Mouse (Mus musculus) left cerebral cortex, postnatal 36 days (tissue): ENCODE measurements around the gene A630076J17Rik. TPM values are rescaled to one million over a fixed set of nuclear protein-coding genes. Genes with fewer than 3 reads are reported as not detected.
A peak's percentile ranks its signal among the peaks of the same experiment; 100 is the strongest.

ENCODE experiments used
- DNase-seq, 2 experiments: peaks; one replicate each; pipeline ENCODE4 v3.0.0; 2021 to 2022; ENCODE audit warnings: low spot score in 2 of 2, mixed read lengths in 1 of 2
- intact Hi-C: fragments of 180-260 bp; cut with DNase I; formaldehyde crosslinking; loops from one replicate; pipeline ENCODE4 v1.15.1; 2025
- total RNA-seq, 2 experiments: library from RNA; stranded (reverse); gene quantifications; 2 replicates each; pipeline ENCODE4 v1.2.3; 2021

Gene A630076J17Rik
- not detected for total RNA-seq

DNA sequence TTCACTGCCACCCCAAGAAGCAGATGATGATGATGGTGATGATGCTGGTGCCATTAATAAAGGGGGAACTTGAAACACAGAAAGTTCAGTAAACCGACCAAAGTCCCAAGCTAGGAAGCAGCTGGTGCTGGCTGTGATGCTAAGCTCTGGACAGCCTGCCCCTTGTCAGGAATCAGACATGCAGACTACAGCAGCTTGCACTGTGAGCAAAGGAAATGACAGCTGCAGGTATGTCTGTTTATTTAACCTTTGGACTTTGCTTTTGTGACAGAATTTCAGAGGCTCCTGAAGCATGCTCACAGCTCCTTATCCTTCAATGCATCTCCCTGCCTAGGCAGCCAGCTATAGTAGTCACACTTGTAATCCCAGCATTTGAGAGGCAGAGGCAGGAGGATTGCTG is at the start of gene A630076J17Rik:
Gene A630076J17Rik, plus strand, starts transcription at position 88 of the 400 bp plus-strand sequence.
- intact Hi-C loops, result loop anchor here (5.0 kb wide), 1 partner anchor 127 kb away; no protein-coding TSS in a partner anchor

DNA sequence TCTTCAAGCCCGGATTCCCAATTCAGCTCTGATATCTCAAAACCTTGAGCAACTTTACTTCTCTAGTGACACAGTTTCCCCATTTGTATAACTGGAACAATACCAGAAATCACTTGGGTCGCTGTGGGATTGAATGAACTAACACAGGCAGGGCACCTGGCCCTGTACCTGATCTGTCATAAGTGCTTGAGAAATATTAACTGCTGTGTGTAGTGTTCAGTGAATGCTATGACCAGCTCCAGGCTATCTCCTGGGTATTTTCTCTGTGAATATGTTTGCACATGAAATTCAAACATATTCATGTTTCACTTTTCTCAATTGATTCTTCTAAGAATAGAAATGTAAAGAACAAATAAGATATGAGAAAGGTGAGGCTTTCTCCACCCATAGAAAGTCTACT is 49.6 kb upstream of the A630076J17Rik start:
- no peak for DNase-seq
- intact Hi-C loops, result no loop called here

More for the DNA sequence above, at the start of gene A630076J17Rik:
- no peak for DNase-seq

DNA sequence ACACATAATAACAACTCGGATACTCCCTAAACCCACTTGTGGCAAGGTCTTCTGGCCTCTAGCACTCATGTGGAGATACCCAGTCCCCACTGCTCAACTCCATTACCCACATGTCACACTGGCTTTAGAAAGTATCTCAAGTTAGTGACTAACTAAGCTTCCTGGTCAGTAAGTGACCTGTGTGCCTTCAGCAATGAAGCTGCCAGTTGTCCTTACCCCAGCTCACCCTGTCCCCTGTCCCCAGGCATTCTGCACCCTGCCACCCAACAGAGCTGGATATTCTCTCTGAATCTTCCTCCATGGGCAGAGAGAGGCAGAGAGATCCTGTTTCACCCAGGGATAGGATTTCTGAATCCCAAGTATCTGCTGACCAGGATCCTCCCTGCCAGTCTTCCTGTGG is 47.7 kb upstream of the A630076J17Rik start, which contains the start of gene Kcna10:
Gene Kcna10, plus strand, starts transcription at position 301 of the 400 bp plus-strand sequence.
- intact Hi-C loops, result no loop called here
- DNase-seq, result no peak

DNA sequence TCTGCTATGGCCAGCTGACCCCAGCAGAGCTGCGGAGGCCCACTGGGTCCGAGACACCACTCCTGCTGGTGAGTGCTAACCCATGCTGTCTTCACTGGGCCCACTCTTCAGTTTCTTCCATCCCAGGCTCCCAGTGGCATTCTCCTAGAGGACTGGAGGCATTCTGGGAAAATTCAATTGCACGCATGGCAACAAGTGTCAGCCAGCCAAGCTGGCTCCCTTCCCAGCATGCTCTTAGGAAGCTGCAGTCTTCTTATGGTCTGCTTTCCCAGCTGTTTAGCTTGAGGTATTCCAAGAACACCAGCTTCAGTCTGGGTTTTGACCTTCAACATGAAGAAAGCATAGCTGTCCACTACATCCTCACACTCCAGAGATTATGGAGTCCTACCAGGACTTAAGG is 47.2 kb upstream of the A630076J17Rik start:
- intact Hi-C loops, result no loop called here
- no peak for DNase-seq

DNA sequence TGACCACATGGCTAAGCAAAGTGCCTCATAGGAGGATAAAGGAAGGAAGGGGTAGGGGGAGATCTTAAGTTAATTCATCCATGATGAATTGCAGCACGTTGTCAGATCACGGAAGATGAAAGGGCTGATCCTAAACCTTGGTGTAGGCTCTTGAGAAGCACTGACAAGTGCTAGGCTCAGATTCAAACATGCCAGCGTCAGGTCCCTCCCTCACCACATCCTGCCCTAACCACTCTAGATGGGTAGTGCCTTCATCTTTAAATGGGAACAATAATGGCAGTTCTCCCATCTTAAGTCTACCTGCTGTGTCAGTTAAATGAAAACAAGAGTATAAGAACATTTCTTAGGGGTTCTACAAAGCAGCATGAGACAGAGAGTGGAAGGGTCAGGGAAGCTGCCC is 44.8 kb upstream of the A630076J17Rik start:
- intact Hi-C loops, result no loop called here
- no peak for DNase-seq

DNA sequence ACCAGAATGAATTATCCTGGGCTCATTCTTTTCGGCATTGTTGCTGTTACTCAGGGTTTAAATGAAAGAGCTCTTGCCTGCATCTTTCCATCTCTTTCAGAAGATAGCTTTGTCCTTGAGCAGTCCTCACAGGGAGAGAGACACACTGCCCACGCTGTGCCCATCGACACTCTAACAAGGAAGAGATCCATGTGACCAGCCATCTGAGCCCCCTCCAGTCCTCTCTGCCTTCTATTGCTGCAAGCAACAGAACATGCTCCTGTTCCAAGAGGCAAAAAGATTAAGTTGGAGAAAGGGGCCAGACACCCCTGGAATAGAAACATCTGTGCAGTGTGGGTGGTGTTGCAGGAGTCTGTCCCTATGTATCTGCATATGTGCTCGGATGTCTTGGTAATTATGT is 43.4 kb upstream of the A630076J17Rik start:
- peak in 1 of 2 experiments; percentile 18 for DNase-seq
- intact Hi-C loops, result no loop called here

DNA sequence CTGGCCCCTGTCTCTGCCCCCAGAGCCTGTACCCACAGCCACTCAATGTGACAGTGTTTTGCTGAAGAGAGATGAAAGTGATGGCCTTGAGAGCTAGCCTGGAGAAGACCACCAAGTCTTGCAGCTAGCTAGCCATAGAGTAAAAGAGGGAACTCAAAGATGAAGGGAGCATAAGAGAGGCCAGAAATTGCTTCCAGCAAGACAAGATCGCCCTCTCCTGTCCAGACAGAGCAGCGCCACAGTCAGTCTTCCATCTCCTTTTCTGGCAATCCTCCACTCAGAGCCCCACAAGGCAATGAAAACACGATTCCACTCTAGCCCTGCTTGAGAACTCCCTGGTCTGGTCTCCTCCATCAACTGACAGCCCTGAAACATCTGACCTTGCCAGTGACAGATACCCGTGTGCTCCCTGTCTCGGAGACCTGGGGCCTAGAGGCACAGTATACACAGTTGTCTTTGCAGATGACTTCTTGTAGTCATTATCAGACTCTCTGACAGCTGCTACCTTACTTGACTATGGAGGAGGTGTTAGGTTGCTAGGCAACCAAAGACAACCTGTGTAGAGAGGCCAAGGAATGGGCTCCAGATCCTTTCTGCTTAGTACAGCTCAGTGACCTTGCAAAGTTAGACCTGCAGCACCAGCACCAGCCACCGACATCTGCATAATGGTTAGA is 42.1 kb upstream of the A630076J17Rik start:
- peak; percentile 55 to 64 for DNase-seq
- intact Hi-C loops, result loop anchor here (1.0 to 2.0 kb wide), 2 partner anchors 94 to 282 kb away; no protein-coding TSS in a partner anchor

DNA sequence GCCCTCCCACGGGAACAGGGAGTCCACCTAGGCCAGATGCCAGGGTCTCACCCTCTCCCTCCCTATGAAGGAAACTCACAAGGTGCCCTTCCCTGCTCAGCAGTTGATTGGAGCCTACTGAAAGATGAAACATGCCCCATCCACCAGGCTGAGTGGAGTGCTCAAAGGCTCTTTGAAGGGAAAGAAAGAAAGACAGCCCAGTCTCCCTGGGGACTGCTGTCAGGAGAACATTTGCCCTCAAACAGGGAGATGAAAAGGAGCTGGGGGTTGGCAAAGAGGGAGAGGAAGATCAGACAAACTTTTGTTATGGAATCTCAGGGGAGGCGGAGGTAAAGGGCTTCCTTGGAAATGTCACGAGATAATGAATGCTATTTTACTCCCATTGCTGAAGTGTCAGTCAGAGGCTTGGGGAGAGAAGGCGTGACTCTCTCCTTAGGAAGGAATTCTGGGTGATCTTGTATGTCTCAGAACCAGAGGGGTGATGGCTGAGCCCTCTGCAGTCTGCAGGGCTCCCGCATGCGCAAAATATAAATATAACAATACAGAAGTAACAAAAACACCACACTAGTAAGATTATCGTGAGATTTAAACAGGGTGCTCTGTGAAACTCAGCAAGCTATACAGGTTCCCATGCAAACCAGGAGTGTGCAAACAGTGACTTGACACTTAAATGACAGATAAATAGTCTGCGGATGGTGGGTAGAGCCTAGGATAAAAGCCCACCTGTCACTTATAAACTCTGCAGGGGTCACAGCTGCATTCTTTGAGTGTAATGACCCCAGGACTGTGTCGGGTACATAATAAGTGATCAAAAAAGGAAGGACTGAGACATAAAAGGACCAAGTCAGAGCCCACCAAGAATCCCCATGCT is 28.9 kb upstream of the A630076J17Rik start:
- intact Hi-C loops, result no loop called here
- no peak for DNase-seq

DNA sequence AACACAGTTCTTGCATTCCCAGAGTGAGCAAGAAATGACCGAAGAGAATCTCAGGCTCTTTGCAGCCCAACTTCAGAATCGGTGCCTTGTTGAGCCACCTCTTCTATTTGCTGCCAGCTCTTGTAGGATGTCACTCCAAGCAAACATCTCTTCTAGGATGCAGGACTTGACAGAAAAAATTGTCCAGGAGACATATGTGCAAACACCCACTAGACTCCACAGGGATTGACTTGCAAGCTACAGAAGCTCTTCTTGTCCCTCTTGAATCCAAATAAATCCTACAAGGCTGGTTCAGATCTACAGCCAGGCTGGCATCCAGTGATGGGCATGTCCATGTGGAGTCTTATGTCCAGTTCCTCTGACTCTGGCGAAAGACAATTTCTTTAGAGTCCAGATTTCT is 26.0 kb upstream of the A630076J17Rik start:
- intact Hi-C loops, result no loop called here

DNA sequence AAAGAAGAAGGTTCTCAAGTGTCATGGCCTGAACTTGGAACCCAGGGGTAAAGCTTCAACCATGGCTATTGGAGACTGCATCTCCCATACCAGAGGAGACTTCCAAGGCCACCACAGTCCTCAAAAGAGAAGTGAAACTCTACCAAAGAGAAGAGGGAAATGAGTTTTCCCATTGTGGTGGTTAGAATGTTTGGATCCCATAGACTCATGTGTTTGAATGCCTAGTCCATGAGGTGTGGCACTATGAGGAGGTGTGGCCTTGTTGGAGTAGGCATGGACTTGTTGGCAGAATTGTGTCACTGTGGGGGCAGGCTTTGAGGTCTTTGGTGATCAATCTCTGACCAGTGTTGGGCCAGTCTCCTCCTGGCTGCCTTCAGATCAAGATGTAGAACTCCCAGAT is 25.2 kb upstream of the A630076J17Rik start:
- no peak for DNase-seq
- intact Hi-C loops, result loop anchor here (5.0 kb wide), 1 partner anchor 262 kb away; no protein-coding TSS in a partner anchor

More for the DNA sequence above, 26.0 kb upstream of the A630076J17Rik start:
- DNase-seq, result no peak

DNA sequence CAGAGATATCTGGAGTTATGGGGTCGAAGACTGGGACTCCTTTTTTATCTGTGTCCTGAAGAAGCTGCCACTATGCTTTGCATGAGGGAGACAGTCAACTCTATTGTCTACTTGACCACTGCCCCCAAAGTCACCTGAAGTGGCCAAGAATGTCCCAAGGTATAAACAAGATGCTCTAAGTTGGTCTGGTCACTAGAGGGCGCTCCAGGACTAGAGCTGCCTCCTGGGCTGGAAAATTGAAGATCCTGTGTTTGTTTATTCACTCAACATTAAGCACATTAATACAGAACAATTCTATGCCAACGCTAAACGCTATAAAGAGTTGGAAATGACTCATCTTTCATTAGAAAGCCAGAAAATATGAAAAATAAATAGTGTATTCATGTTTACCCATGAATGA is 24.4 kb upstream of the A630076J17Rik start:
- intact Hi-C loops, result loop anchor here (2.0 to 5.0 kb wide), 3 partner anchors 27 to 261 kb away; no protein-coding TSS in a partner anchor
- peak; percentile 46 to 72 for DNase-seq

DNA sequence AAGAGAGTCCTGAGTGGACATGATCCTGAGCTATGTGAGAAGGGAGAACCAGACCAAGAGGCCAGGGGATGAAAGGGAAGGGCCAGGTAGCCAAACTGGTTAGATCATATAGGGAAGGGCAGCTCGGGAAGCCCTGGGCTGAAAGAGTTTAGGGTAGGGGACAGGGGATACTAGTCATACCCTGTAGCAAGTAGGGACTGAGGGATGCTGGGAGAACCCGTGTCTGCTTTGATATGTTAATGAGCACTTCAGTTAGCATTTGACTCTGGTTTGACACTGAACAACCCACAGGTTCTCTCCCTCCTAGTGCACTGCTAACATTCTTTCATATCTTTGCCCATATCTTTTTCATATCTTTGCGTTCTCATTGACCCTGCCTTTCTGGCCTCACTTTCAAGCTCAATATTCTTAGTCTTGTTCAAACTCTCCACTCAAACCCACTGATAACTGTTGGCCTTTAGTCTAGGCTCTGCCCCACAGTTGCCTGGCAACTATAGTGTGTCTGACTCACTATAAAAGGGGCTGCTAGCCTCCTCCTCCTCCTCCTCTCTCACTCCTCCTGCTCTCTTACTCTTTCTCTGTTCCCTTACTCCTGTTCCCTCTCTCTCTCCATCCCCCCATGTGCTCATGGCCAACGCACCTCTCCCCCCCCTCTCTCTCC is 23.8 kb upstream of the A630076J17Rik start:
- DNase-seq, result no peak
- intact Hi-C loops, result loop anchor here (2.0 to 5.0 kb wide), 3 partner anchors 26 to 261 kb away; no protein-coding TSS in a partner anchor

DNA sequence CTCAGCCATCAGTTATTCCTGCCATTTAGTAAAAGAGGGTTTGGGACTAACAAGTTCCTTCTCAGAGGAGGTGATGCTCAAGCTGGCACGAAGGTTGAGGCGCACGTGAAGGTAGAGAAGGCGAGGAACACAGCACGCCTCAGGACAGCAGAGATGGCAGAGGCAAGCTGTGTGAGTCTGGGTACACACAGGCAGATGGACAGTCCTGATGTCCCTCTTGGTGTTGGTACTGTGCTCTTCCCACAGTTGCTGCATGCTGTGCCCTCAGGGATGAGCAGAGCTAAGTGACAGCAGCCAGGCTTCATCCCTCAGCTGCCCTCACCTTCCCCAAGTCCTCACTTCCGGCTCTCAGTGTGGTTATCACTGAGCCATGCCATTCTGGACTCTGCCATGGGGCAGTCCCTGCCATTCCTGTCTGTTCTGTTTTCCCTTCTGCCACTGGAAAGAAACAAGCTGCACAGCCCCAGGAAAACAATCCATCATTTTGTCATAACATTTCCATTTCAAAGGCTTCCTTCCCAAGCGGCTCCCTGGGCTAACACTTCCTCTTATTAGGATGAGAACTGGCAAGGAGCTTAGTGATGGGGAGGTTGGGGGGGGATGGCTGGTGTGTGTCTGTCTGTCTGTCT is 22.7 kb upstream of the A630076J17Rik start:
- DNase-seq, result no peak
- intact Hi-C loops, result loop anchor here (2.0 to 5.0 kb wide), 3 partner anchors 25 to 260 kb away; no protein-coding TSS in a partner anchor

DNA sequence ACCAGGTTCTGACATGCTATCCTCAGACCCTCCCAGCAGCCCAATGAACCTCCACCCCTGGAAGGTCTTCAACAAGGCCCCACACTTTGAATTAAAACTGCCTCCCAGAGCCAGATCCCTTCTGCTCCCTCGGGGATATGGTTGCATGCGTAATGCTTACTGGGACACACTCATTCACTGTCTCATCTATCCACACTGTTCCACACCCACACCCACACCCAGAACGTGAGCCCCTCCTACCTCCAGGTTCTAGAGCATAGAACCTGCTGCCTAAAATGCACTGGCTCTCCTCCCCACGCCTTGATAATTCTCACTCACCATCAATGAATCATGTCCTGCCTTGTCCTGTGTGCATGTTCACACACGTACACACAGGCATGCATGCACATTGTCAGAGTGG is 15.8 kb upstream of the A630076J17Rik start:
- intact Hi-C loops, result no loop called here
- DNase-seq, result no peak

DNA sequence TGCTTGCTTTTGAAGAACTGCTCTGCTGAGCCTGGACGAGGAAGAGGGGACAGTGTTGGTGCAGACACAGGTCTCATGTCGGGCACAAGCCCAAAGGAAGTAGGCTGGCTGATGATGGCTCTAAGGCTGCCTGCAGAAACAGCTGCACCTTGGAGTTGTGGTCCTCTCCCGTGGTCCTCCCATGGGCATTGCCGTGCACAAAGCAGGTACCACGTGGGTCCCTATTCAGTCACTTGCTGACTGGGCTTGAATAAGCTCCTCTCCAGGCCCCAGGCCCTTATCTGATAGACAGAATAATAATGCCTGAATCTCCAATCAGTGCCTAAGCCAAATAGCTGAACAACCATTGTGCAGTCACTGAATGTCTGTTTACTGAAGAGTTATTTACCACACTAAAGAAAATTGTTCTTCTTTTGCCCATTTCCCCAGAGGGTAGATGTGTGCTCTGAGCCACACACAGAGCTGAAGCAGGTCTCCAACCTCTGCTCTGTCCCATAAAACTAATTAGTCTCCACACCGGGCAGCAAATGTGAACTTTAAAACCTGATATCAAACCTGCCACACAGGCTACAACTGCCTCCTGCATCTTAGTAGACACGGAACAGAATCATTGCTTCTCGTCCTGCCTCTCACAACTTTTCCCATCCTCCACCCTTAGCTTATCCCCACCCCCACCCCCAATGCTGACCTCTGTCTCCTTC is 13.9 kb upstream of the A630076J17Rik start:
- intact Hi-C loops, result no loop called here
- no peak for DNase-seq

DNA sequence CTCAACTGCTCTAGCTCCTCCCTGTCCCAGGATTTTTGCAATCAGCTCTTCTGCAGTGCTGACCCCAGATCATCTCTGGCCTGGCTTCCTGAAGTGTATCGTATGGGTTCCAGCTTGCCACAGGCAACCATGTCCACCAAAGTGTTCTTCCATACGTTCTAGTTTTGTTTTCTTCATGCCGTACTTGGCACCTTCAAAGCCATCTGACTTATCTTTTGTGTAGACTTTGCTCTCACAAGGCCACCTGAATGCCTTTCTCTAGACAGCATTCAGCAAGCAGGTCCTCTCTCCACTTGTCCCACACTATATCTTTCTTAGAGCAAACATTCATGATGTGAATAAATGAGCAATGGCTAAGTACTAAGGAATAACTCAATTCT is 13.3 kb upstream of the A630076J17Rik start:
- intact Hi-C loops, result no loop called here
- no peak for DNase-seq

DNA sequence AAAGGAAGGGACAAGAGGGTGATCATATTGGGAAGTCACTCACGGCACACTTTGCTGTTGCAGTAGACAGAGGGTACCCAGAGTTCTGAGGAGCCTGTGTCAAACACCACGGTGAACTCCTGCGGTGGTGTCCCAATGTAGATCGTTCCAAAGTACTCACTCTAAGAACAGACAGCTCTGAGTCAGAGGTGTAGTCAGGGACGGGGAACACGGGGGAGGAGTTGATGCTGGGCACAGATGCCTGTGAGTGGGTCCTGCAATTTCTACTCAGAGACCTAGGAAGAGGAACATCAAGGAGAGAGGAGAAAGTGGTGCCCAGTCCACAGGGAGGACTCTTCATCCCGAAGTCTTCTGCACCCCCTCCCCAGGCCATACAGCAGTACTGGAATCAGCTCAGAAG is 11.8 kb upstream of the A630076J17Rik start:
- intact Hi-C loops, result no loop called here
- no peak for DNase-seq

DNA sequence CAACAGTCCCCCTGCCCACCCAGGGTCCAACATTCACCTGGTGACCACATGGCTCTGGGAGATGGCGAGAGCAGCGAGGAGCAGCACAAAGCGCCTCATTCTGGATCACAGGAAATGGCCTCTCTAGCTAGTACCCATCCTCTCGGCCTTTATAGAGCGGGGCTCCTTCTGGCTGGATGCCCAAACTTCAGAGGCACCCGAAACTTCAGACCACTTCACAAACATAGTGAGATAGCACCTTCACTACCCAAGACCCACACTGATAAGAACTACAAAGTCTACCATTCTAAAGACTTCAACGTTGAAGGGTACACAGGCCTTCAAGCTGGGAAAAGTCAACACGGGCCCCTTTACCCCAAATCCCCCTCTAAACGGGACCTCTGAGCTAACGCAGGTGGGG is 8.8 kb upstream of the A630076J17Rik start, which contains the start of gene Cym:
Gene Cym, minus strand, starts transcription at position 125 of the 400 bp plus-strand sequence.
- no peak for DNase-seq
- intact Hi-C loops, result no loop called here

DNA sequence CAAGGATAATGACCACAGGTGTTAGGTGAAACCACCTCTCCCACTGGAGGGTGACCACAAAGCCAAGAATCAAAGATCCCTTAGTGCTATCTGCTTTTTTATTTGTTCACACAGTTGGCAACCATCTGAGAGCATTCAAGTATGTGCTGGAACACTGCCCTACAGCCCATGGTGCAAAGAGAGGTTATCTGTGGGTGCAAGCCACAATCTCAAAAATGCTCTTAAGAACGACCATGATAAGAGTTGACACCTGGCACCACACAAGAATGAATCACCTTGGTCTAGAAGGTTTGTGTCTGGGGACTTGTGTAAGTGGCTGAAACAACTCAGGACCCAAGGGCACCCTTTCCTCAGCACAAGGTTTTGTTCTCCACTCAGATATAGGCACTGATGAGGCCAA is 7.2 kb upstream of the A630076J17Rik start:
- intact Hi-C loops, result no loop called here
- DNase-seq, result no peak
